Mouse (Mus musculus) kidney, postnatal 10 days (tissue): ENCODE measurements around the gene Hist2h2be.
A peak's percentile ranks its signal among the peaks of the same experiment; 100 is the strongest.
"Not testable (repeated sequence)": the region's sequence is repeated elsewhere in the genome, so short reads cannot be mapped to it uniquely, and the experiment has no call there.

Experiments used
- DNase-seq: peaks from one replicate; pipeline ENCODE4 v3.0.0; 2021; ENCODE audit warnings: mixed read lengths

Gene Hist2h2be

GRCm38 (mm10) chr3:96239949-96240798, 19.3 kb downstream of the Hist2h2be start, which contains the start of gene Hist2h2aa2:
Gene Hist2h2aa2 (minus strand): TSS chr3:96240276.
- peak; percentile 96 for DNase-seq

GRCm38 (mm10) chr3:96240799-96241197, 19.9 kb downstream of the Hist2h2be start:
- no peak for DNase-seq

GRCm38 (mm10) chr3:96243921-96244572, 23.1 kb downstream of the Hist2h2be start:
- no peak for DNase-seq

- peak; percentile 89 for DNase-seq
These were observed 24.3 kb downstream of the Hist2h2be start, which contains the start of gene Hist2h2aa1 for GRCm38 (mm10) chr3:96245003-96245886. Gene Hist2h2aa1 (plus strand): TSS chr3:96245497.

GRCm38 (mm10) chr3:96246018-96246417, 25.1 kb downstream of the Hist2h2be start:
- DNase-seq = not testable (repeated sequence)

- not testable (repeated sequence) for DNase-seq
These were observed 25.5 kb downstream of the Hist2h2be start, which contains the start of gene Hist2h3c1 for GRCm38 (mm10) chr3:96246427-96246856. Gene Hist2h3c1 (plus strand): TSS chr3:96246685.

GRCm38 (mm10) chr3:96247356-96248140, 26.6 kb downstream of the Hist2h2be start:
- DNase-seq = no peak

GRCm38 (mm10) chr3:96248141-96249033, 27.5 kb downstream of the Hist2h2be start:
- DNase-seq = no peak

GRCm38 (mm10) chr3:96249034-96249345, 28.1 kb downstream of the Hist2h2be start:
- no peak for DNase-seq

- DNase-seq = no peak
These were observed 30.0 kb downstream of the Hist2h2be start for GRCm38 (mm10) chr3:96250890-96251289.

GRCm38 (mm10) chr3:96251787-96252186, 30.9 kb downstream of the Hist2h2be start:
- DNase-seq = no peak

- DNase-seq = no peak
These were observed 33.9 kb downstream of the Hist2h2be start for GRCm38 (mm10) chr3:96254683-96255355.

- no peak for DNase-seq
These were observed 35.1 kb downstream of the Hist2h2be start for GRCm38 (mm10) chr3:96255926-96256593.

GRCm38 (mm10) chr3:96257190-96257589, 36.3 kb downstream of the Hist2h2be start:
- DNase-seq = no peak

GRCm38 (mm10) chr3:96260220-96260619, 39.3 kb downstream of the Hist2h2be start:
- DNase-seq = no peak

- DNase-seq = no peak
These were observed 40.7 kb downstream of the Hist2h2be start for GRCm38 (mm10) chr3:96261623-96262022.

GRCm38 (mm10) chr3:96262216-96262875, 41.4 kb downstream of the Hist2h2be start:
- DNase-seq = peak; percentile 86

- DNase-seq = peak; percentile 95
These were observed 42.1 kb downstream of the Hist2h2be start, which contains the start of gene Hist2h4 for GRCm38 (mm10) chr3:96262979-96263550. Gene Hist2h4 (minus strand): TSS chr3:96263311.
